Mouse (Mus musculus) forebrain, postnatal 0 days (tissue): ENCODE results near the gene Atp6v0e. TPM values are rescaled to one million over a fixed set of nuclear protein-coding genes. Genes with fewer than 3 reads are reported as not detected.

Experiments used
- ATAC-seq: fragments of 200-750 bp; cut with Nextera tagmentation; 2 replicates; pipeline ENCODE4 v1.8.0; 2017; ENCODE audit warnings: mild to moderate bottlenecking, moderate library complexity
- DNase-seq: peaks from one replicate; pipeline ENCODE4 v3.0.0-alpha.2; 2015
- H3K27ac ChIP-seq: fragments of 300-500 bp; sonication (generic); 2 replicates; pipeline ENCODE4 v1.5.1; 2014; ENCODE audit warnings: low read depth, mild to moderate bottlenecking, antibody characterized with exemption, low read length, moderate library complexity, mixed read lengths
- H3K27me3 ChIP-seq: fragments of 300-500 bp; sonication (generic); 2 replicates; pipeline ENCODE4 v1.6.1; 2014; ENCODE audit warnings: mild to moderate bottlenecking, low read length, mixed read lengths; ENCODE audit not compliant: insufficient read depth
- H3K36me3 ChIP-seq: fragments of 300-500 bp; sonication (generic); 2 replicates; pipeline ENCODE4 v1.6.1; 2014; ENCODE audit warnings: mild to moderate bottlenecking, moderate library complexity; ENCODE audit not compliant: insufficient read depth
- H3K4me1 ChIP-seq: fragments of 300-500 bp; sonication (generic); 2 replicates; pipeline ENCODE4 v1.6.1; 2014; ENCODE audit warnings: antibody characterized with exemption; ENCODE audit not compliant: insufficient read depth
- H3K4me2 ChIP-seq: fragments of 300-500 bp; sonication (generic); 2 replicates; pipeline ENCODE4 v1.6.1; 2014; ENCODE audit warnings: low read depth, mild to moderate bottlenecking, moderate library complexity
- H3K4me3 ChIP-seq: fragments of 300-500 bp; sonication (generic); 2 replicates; pipeline ENCODE4 v1.5.1; 2014; ENCODE audit warnings: low read depth, low read length, mixed read lengths
- H3K9ac ChIP-seq: fragments of 300-500 bp; sonication (generic); 2 replicates; pipeline ENCODE4 v1.6.1; 2014; ENCODE audit warnings: mild to moderate bottlenecking
- H3K9me3 ChIP-seq: fragments of 300-500 bp; sonication (generic); 2 replicates; pipeline ENCODE4 v1.6.1; 2016; ENCODE audit warnings: low read length
- CTCF ChIP-seq: sonication (generic); IDR thresholded peaks from 2 replicates; pipeline ENCODE4 v1.5.1; 2016; ENCODE audit warnings: antibody characterized with exemption, control low read depth, low read depth
- WGBS: fragments of 180-500 bp; shearing (Covaris S2); extraction: QIAGEN DNeasy Blood & Tissue Kit; methylation state at CpG from one replicate; pipeline ENCODE4 v1.1.7; 2014; 5-methylcytosine and 5-hydroxymethylcytosine counted together
- polyA plus RNA-seq: library from polyadenylated mRNA; unstranded; fragments of >200 nt; fragmentation: Nextera tagmentation; extraction: Ambion mirVana; gene quantifications from 2 replicates; pipeline ENCODE4 v1.2.1, GENCODE M21; 2015
- total RNA-seq: library from RNA; depleted of rRNA; stranded (reverse); fragments of >200 nt; gene quantifications from 2 replicates; pipeline ENCODE4 v1.2.3, GENCODE M21; 2014

Gene Atp6v0e
- total and polyA plus RNA-seq, 2 experiments from 2014 or later = 71.9 to 106 TPM

DNA sequence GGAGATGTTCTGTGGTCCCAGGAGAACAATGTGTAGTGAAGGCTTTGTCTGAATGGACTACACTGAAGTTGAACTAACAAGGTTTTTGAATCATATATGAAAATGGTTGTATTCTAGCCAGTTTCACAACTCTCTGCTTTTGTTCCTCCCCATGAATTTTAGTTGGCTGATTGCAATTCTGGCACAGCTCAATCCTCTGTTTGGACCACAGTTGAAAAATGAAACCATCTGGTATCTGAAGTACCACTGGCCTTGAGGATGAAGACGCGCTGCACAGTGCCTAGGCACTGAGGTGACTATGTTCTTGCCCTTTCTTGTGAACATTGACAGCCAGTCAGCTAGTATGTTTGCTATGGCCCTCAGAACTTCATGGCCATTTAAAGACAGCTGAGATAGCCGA lies 32.2 kb downstream of the Atp6v0e start:
- no peak overlapping the region for H3K4me2 ChIP-seq
- no peaks in the 10 kb centered on the region for H3K9me3 ChIP-seq
- no peaks in the 10 kb centered on the region for H3K27me3 ChIP-seq
- WGBS = 82% methylated on average over 3 of the region's 3 CpGs
- H3K4me3 ChIP-seq = no peak overlapping the region
- no peak for DNase-seq
- H3K9ac ChIP-seq = no peak overlapping the region
- no peak overlapping the region for H3K27ac ChIP-seq
- no peak for ATAC-seq
- H3K36me3 ChIP-seq = peaks cover 43% of the 10 kb centered on the region
- no peak for TF ChIP-seq CTCF
- H3K4me1 ChIP-seq = no peaks in the 10 kb centered on the region; the same call in 1 of the 2 replicates

DNA sequence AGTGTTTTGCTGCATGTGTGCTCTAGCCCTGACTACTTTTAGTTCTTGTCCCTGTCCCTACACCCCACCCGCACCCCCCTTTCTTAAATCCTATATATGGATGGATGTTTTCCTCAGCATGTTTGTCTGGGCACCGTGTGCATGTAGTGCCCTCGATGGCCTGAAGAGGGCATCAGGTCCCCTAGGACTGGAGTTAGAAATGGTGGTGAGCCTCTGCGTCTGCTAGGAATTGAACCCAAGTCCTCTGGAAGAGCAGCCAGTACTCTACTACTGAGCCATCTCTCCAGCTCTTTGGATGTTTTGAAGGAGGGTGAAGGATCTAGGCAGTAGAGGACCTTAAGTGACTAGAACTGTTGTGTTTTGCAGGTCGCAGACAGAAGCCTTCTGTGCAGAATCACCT lies 35.8 kb downstream of the Atp6v0e start:
- Histone ChIP-seq H3K27ac (no peak overlapping the region), H3K4me3 (no peak overlapping the region), H3K9ac (no peak overlapping the region), H3K4me1 (no peaks in the 10 kb centered on the region), H3K27me3 (no peaks in the 10 kb centered on the region), H3K9me3 (no peaks in the 10 kb centered on the region), H3K36me3 (peaks cover 43% of the 10 kb centered on the region), H3K4me2 (no peak overlapping the region)
- 96% methylated on average over 5 of the region's 5 CpGs for WGBS
- TF ChIP-seq CTCF = peak; percentile 29; the same call in 1 of the 2 replicates
- ATAC-seq (no peak), DNase-seq (no peak)

DNA sequence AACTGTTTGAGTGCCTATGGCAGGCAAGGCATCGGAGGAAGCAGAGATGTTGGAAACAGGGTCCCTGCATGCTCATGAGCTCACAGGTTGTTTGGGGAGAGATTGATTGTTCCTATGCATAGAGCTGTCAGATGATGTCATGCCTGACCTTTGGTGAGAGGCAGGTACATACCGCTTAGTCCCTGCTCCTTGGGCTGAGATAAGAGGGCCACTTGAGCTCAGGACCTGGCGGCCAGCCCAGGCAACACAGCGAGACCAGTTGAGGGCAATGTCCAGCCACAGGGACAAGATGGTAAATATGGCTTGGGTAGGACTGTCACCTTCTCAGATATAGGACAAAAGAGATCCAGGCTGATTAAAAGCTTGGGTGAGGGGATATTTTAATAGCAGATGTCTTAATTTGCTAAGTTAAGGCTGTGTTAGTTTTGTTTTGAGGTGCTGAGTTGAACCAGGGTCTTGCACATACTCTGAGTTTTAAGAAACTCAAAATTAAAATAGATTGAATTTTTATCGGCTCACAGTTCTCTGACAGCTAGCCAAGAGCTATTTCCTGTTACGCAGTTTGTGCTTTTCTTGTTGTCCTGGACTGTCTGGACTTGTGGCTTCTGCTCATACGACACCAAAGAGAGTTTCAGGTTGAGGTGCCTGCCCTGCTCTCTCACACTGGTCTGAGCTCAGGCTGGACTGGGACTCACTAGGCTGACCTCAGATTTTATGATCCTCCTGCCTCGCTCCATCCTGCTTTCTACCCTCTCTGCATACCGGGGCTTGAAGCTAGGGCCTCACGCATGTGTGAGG lies 37.0 kb downstream of the Atp6v0e start:
- H3K9ac ChIP-seq = no peak overlapping the region
- WGBS = 91% methylated on average over 10 of the region's 10 CpGs
- H3K36me3 ChIP-seq = peaks cover 43% of the 10 kb centered on the region

GRCm38 (mm10) chr17:26701565-26701964 lies 38.5 kb downstream of the Atp6v0e start:
- peak; percentile 25; the same call in 1 of the 2 replicates for ATAC-seq
- no peak overlapping the region for H3K4me3 ChIP-seq
- DNase-seq = no peak
- no peak for TF ChIP-seq CTCF
- no peak overlapping the region for H3K27ac ChIP-seq
- H3K4me1 ChIP-seq = no peaks in the 10 kb centered on the region
- 78% methylated on average over 13 of the region's 13 CpGs for WGBS
- H3K9me3 ChIP-seq = no peaks in the 10 kb centered on the region
- no peaks in the 10 kb centered on the region for H3K27me3 ChIP-seq
- H3K9ac ChIP-seq = no peak overlapping the region
- no peak overlapping the region for H3K4me2 ChIP-seq
- peaks cover 28% of the 10 kb centered on the region for H3K36me3 ChIP-seq

More for the DNA sequence above, 37.0 kb downstream of the Atp6v0e start:
- Histone ChIP-seq H3K27ac (no peak overlapping the region), H3K27me3 (no peaks in the 10 kb centered on the region), H3K4me3 (no peak overlapping the region), H3K4me1 (no peaks in the 10 kb centered on the region), H3K9me3 (no peaks in the 10 kb centered on the region), H3K4me2 (no peak overlapping the region)
- DNase-seq = no peak
- TF ChIP-seq CTCF = no peak
- ATAC-seq = no peak

GRCm38 (mm10) chr17:26702621-26703020 lies 39.6 kb downstream of the Atp6v0e start:
- Histone ChIP-seq H3K4me1 (no peaks in the 10 kb centered on the region), H3K4me3 (no peak overlapping the region), H3K27me3 (no peaks in the 10 kb centered on the region), H3K27ac (no peak overlapping the region), H3K9me3 (no peaks in the 10 kb centered on the region), H3K36me3 (peaks cover 24% of the 10 kb centered on the region), H3K4me2 (no peak overlapping the region), H3K9ac (no peak overlapping the region)
- 89% methylated on average over 4 of the region's 4 CpGs for WGBS
- no peak for ATAC-seq
- no peak for DNase-seq
- TF ChIP-seq CTCF = no peak

GRCm38 (mm10) chr17:26703671-26704070 lies 40.6 kb downstream of the Atp6v0e start:
- no peak for DNase-seq
- Histone ChIP-seq H3K27ac (no peak overlapping the region), H3K36me3 (peaks cover 16% of the 10 kb centered on the region), H3K4me1 (no peaks in the 10 kb centered on the region), H3K9me3 (no peaks in the 10 kb centered on the region), H3K9ac (no peak overlapping the region), H3K27me3 (no peaks in the 10 kb centered on the region), H3K4me2 (no peak overlapping the region), H3K4me3 (no peak overlapping the region)
- WGBS = 89% methylated on average over 4 of the region's 4 CpGs
- no peak for ATAC-seq
- TF ChIP-seq CTCF = no peak
